1 mouse cellular context compared by ENCODE assay signal in genomic region chr10:7825281-7825665, GRCm38 (mm10).
TF ChIP-seq lines count a peak whose summit lies in the region.

No protein-coding gene starts in this region.

TF ChIP-seq in CH12.LX, 34 proteins besides CTCF, POLR2A, EP300 and RAD21 (continued from another document):
- no peak for TF ChIP-seq JUN (IDR thresholded peaks at IDR 0.05; ENCODE audit: insufficient read depth, low read depth, low read length)
- TF ChIP-seq IRF4 (IDR thresholded peaks at IDR 0.05; ENCODE audit: low read depth, low read length), result no peak
- TF ChIP-seq ZC3H11A (IDR thresholded peaks at IDR 0.05; ENCODE audit: low read depth, low read length), result no peak
- no peak for TF ChIP-seq POLR2AphosphoS2 (IDR thresholded peaks at IDR 0.05; ENCODE audit: low read depth, low read length)
- no peak for TF ChIP-seq NRF1 (IDR thresholded peaks at IDR 0.05; ENCODE audit: low read depth, low read length)
- no peak for TF ChIP-seq HCFC1 (IDR thresholded peaks at IDR 0.05; ENCODE audit: low read depth, low read length)
- no peak for TF ChIP-seq SMC3 (IDR thresholded peaks at IDR 0.05; ENCODE audit: low read depth, low read length)
- no peak for TF ChIP-seq USF2 (conservative IDR thresholded peaks at IDR 0.05; ENCODE audit: low read depth, low read length)
- TF ChIP-seq MAFK (IDR thresholded peaks at IDR 0.05; ENCODE audit: insufficient replicate concordance, low read length), result no peak
